Mouse (Mus musculus) embryo, embryonic 10 days (tissue): ENCODE results near the gene Angptl6.

Source experiments
- DNase-seq: peaks from one replicate; pipeline ENCODE4 v3.0.0-alpha.2; 2015; ENCODE audit warnings: low spot score

Angptl6 gene

DNA sequence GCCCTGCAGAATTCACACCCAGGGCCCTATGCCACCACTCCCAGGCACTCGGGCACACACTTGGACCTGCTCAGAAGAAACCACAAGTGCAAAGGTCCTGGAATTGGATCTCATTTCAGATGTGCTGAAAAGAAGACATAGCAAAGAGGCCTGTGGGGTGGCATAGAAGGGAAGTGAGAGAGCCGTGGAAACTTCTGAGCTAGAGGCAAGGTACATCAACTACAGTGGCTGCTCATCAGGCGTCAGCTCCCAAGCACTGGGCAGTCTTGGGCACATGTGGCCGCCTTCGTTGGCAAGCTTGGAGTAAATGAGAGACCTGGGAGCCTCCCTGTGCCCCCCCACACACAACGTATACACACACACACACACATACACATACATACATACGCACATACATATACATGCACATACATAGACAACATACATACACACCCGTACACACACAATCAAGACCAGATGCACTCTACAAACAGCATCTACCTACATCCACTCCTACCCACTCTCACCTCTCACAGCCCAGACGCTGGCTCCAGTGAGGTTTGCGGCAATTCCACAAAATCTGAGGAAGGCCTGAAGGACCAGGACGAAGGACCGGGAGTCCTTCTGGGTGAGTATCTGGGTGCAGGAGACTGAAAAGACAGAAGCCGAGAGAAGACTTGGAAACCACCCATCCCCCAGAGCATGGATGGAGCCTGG is at the start of gene Angptl6:
Gene Angptl6, minus strand, starts transcription at position 631 of the 696 bp plus-strand sequence.
- DNase-seq, result no peak

DNA sequence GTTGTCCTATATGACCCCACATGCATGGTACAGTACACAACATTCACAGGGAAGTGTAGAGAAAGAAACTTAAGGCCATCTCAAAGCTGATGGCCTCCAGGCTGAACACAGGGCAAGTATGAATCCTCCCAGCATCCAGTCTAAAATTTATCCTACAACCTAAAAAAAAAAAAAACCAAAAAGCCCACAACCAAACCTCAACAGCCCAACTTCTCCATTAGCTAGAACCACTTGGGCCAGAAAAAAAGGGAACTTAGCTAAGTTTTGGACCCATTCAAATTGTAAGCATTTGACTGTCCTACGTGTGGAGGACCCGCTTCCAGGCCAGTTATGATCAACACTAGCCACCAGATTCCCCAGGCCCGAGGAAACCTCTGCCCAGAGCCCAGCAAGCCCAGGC is 43.7 kb upstream of the Angptl6 start:
- no peak for DNase-seq

DNA sequence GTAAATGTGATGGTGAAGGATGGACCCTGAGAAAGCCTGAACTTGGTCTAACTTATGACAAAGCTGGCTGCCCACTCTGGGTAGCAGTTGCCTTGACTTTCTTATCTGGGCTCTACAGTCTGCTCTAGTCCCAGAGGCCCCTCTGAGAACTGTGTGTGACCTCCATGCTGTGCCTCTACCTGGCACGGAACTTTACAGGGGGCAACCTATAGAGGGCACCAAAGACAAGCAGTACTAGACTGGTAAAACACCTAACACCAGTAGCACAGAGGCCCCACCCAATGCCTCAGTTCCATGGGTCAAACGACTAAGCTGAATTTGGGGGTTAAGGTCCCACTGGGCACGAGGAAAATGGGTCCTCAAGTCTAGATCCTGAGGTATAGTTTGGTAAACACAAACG is 36.6 kb upstream of the Angptl6 start:
- DNase-seq, result no peak

- DNase-seq, result no peak
Observed at GRCm38 (mm10) chr9:20909948-20910347, 30.4 kb upstream of the Angptl6 start.

- DNase-seq, result no peak
Observed at GRCm38 (mm10) chr9:20902174-20902491, 22.6 kb upstream of the Angptl6 start.

DNA sequence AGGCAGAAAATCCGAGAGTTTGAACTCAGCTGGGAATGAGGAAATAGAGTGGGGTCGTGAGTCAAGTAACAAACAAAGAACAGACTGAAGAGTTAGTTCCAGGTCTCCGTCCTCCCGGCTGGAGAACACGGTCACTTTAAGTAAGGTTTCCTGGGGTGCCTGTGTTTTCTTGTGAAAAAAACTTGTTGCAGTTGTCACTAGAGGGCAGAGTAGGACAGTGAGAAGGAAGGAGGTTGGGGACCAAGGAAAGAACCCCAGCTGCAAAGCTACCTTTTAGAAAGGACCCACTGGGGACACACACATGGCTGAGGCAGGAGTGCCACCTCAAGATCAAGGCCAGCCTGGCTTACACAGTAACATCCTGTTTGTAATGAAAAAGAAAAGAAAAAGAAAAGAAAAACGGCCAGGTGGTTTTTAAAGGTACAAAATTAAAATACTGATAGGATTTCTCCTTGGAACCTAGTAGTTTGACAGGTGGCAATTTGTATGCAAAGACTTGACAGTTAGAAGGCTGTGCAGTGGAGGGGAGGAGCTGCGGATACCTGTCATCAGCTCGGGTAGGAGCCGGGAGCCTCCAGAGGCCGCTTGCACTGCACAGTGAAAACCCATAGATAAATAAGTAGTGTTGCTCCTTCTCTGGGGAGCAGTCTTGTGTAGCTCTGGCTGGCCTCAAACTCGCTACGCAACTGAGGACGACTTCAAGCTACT is 22.1 kb upstream of the Angptl6 start:
- DNase-seq, result peak; percentile 67

GRCm38 (mm10) chr9:20898511-20899073 is 19.1 kb upstream of the Angptl6 start, which contains the start of gene Eif3g:
TSS of gene Eif3g (minus strand) at chr9:20898623.
- DNase-seq, result peak; percentile 91

DNA sequence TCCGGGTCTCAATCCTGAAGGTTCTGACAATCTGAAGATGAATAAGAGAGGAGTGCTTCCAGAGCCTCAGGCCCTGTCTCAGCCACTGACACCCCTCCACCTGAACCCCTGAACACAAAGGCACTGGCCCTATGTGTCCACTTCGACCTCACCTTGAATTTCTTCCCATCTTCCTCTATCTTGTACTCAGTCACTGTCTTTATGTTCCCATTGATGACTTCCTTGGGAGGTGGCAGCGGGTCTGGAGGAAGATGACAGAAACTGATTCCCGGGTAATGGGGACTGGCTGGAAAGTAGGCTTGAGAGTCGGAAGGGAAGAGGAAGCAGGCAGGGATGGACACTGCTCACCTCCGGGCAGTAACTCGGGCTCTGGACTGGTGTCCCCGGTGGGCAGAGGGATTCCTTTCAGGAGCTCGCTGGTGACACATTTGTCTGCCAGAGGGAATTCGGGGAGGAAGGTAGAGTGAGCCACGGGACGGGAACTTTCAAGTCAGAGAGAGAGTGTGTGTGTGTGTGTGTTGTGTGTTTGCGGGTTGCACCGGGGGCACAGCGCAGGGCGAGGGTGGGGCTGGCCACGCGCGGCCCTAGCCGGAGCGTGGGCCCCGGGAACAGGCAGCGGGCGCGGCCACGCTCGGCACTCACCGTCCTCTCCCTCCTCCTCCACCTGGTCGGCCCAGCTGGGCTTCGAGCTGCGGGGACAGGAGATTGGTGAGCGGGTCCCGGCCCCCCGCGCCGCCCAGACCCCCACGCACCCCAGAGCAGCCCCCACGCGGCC is 18.4 kb upstream of the Angptl6 start:
- DNase-seq, result no peak

DNA sequence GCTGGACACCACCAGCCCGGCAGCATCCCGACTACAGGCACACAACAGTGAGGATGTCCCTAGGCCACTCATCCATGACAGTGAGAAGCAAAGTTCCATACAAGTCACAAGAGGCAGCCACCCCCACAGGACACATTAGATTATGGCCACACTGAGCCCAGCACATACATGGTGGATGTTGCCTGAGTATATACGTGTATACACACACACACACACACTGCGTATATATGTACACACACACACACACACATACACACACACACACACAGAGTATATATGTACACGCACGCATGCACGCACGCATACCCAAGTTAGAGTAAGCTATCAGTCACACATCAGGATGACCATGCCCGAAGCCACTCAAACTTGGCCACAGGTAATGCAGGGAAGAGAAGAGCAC is 15.9 kb upstream of the Angptl6 start:
- DNase-seq, result no peak

- no peak for DNase-seq
Observed at GRCm38 (mm10) chr9:20894629-20895028, 15.1 kb upstream of the Angptl6 start.

DNA sequence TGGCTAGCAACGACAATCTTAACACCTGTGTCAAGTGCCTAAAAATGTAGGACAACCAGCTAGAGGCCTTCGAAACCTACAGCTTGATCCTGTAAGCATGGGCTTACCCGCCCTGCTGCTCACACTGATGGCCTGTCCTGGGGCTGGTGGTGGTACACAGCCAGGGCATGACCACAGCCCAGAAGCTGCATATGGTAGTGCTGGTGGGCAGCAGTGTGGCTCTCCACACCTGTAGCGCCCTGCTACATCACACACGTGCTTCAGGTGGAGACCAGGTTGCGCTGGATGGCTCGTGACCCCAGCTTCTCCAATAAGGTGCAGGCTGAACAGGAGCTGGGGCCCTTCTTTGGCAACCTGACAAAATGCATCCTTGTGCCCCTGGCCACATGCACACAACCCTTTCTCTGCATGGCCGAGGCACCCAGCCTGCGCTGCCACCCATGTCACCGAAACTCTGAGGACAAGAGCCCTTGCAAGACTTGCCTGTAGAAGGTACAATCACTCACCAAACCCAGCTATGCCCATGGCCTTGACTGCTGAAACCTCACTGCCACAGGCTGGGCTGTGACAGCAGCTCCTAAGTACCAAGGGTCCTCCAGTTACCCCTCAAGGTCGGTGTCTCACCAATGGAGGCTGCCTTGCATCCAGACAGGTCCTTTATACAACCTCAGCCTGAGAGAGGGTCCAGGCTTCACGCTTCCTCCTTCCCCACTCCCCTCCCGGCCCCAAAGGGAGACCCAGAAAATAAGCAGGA is 14.2 kb upstream of the Angptl6 start:
- DNase-seq, result no peak

- DNase-seq, result no peak
Observed at GRCm38 (mm10) chr9:20893069-20893468, 13.5 kb upstream of the Angptl6 start.

DNA sequence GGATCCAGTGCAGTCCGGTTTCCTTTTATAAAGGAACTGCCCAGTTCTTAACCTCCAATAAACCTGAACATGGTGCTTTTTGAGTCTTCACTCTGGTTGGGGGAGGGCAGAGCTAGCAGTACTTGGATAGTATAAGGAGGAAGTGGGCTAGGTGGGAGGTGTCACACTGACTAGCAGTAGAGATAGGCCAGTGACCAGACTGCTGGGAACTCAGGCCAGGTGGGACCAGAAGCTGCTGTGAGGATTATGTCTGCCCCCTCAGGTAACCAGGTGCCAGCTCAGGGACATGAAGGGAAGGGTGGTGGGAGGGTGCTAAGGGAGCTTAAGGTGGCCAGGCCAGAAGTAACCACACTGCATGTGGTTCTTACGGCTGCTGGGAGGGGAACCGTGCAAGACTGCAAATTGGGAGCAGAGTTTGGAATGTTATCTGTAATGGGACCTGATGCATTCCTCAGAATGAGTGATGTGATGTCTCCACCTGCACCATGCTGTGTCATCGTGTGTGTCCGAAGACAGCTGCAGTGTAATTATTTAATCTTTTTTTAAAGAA is 12.7 kb upstream of the Angptl6 start:
- DNase-seq, result no peak

DNA sequence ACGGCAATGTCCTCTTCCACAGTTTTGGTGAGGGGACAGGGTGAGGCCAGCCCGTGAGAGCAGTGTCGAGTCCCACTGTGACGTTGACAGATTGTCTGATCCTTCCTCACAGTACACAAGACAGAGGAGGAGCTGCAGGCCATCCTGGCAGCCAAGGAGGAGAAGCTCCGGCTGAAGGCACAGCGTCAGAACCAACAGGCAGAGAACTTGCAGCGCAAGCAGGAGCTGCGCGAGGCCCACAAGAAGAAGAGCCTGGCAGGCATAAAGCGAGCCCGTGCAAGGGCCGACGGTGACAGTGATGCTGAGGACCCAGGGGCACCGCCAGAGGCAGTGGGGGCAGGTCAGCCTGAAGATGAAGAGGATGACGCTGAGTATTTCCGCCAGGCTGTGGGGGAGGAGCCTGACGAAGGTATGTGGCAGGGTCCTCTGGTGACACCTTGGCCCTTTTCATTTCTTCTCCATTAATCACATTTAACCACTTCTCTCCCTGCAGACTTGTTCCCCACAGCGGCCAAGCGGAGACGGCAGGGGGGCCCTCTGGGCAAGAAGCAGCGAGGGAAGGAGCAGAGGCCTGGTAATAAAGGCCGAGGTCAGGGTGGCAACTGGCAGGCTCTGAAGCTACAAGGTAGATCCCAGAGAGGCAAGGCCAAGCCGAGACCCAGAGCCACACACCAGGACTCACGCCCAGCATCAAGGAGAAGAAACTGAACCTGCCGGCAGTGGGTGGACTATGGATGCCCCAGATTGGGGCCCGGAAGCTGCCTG is 12.0 kb upstream of the Angptl6 start:
- no peak for DNase-seq

DNA sequence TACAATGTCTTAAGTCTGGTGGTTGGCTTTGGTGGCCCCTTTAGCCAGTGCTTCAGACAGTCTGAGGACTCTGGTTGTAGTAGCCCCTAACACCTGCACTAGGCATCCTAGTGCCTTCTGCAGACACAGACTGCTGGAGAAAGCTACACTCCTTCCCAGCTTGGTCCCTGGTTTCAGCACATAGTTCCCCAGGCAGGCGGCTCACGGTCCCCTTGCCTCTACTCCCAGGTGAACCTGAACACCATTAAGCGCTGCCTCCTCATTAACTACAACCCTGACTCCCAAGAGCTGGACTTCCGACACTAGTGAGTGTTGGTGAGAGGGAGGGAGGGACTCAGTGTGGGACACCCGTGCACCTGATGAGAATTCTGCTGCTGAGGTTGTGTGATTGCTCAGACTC is 10.9 kb upstream of the Angptl6 start:
- DNase-seq, result no peak

- no peak for DNase-seq
Observed at GRCm38 (mm10) chr9:20889185-20890141, 9.9 kb upstream of the Angptl6 start.

DNA sequence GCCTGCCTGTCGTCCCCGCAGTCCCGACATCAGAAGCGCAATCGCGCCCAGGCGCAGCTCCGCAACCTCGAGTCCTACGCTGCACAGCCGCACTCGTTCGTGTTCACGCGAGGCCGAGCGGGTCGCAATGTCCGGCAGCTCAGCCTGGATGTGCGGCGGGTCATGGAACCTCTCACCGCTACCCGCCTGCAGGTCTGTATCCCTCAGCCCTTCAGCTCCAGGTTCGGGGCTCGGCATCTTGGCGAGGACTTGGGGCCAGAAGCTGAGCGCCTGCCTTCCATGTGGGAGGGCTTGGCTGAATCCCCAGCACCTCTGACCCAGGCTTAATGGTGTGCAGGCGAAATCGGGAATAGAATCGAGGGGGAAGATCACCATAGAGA is 8.8 kb upstream of the Angptl6 start:
- no peak for DNase-seq

DNA sequence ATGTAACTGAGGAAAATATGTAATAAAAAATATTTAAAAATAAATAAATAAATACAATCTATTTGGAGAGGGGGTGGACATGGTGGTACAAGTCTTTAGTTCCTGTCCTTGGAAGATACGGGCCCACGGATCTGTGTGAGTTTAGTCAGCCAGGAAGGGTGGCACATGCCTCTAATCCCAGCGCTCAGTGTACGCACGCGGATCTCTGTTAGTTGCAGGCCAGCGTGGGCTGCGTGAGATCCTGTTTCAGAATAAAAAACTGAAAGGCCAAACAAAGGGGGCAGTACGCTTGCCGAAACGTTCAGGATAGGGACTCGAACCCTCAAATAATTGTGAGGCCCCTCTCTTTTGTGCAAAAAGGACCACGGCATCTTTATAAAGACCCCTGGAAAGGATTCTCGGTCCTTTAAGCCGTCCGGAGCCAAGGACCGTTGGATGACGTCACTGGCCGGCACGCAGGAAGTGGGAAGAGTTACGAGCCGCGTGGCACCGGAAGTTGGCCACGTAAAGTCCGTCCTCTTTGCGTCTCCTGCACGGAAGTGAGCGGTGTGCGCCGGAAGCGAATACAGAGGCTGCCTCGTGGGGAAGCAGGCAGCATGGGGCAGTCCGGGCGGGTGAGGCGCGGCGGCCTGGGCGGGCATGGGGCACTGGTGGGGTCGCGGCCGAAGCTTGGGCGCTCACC is 8.3 kb upstream of the Angptl6 start, which contains the start of gene Ppan:
Gene Ppan, plus strand, starts transcription at position 472 of the 682 bp plus-strand sequence.
- DNase-seq, result peak; percentile 99

DNA sequence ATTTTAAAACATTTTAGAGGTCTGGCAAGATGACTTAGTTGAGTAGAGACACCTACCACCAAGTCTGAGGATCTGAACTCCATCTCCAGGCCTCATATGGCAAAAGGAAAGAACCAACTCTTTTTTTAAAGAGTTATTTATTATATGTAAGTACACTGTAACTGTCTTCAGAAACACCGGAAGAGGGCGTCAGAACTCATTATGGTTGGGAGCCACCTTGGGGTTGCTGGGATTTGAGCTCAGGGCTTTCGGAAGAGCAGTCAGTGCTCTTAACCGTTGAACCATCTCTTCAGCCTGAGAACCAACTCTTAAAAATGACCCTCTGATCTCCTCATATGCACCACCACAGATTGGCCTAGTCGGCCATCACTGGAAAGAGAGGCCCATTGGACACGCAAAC is 7.7 kb upstream of the Angptl6 start:
- DNase-seq, result no peak
